28 mouse cellular contexts compared by ENCODE assay signal in genomic region chr2:119335535-119335934, GRCm38 (mm10). TPM values are rescaled to one million over a fixed set of nuclear protein-coding genes. Genes with fewer than 3 reads are reported as not detected.
A peak's percentile ranks its signal among the peaks of the same experiment; 100 is the strongest.
DNase-seq lines count a peak whose midpoint lies in the region; ATAC-seq and TF ChIP-seq lines count a peak whose summit lies in the region.
"Had no signal": no experiment of that assay in that cellular context is flagged by ENCODE, and none has a peak within 500 bp of the region (broad histone marks: within the 10 kb centered on the region; RNA-seq: fewer than 3 reads in every experiment).

No protein-coding gene starts in this region.

- H3K9me3 ChIP-seq in heart, embryonic 11.5 days (replicated peaks; ENCODE audit: control insufficient read depth, low read length): no peaks in the 10 kb centered on the region
- no peaks in the 10 kb centered on the region for H3K9me3 ChIP-seq in heart, postnatal 0 days (replicated peaks; ENCODE audit: control insufficient read depth, low read length)
- no peaks in the 10 kb centered on the region for H3K9me3 ChIP-seq in lung, postnatal 0 days (ENCODE audit: low read length)
- H3K9me3 ChIP-seq: embryonic facial prominence, embryonic 12.5 days; forebrain, embryonic 12.5 days; hindbrain, embryonic 10.5 days; limb, embryonic 15.5 days; liver, embryonic 15.5 days; neural tube, embryonic 12.5 days; stomach, embryonic 15.5 days had no signal

- no peak overlapping the region for H3K4me3 ChIP-seq in heart, embryonic 11.5 days (ENCODE audit: low read depth, low read length)
- no peak overlapping the region for H3K4me3 ChIP-seq in heart, postnatal 0 days (ENCODE audit: low read depth, low read length)
- H3K4me3 ChIP-seq in lung, postnatal 0 days (ENCODE audit: low read depth, low read length): no peak overlapping the region
- H3K4me3 ChIP-seq in small intestine, adult 2 months (ENCODE audit: low read depth, low read length): no peak overlapping the region
- H3K4me3 ChIP-seq: embryonic facial prominence, embryonic 12.5 days; erythroblast, embryonic 14.5 days; forebrain, embryonic 12.5 days; hindbrain, embryonic 10.5 days; limb, embryonic 15.5 days; liver, embryonic 15.5 days; neural tube, embryonic 12.5 days; stomach, embryonic 15.5 days had no signal

- TF ChIP-seq CTCF in heart, postnatal 0 days (IDR thresholded peaks at IDR 0.05; ENCODE audit: low read depth): no peak
- no peak for TF ChIP-seq CTCF in lung, postnatal 0 days (IDR thresholded peaks at IDR 0.05)
- TF ChIP-seq CTCF in small intestine, adult 2 months (IDR thresholded peaks at IDR 0.05; ENCODE audit: extremely low read depth, insufficient read length, insufficient replicate concordance, low read depth, low read length): no peak

- H3K4me2 ChIP-seq in heart, embryonic 11.5 days: no peak overlapping the region
- no peak overlapping the region for H3K4me2 ChIP-seq in heart, postnatal 0 days (ENCODE audit: low read depth, low read length)
- H3K4me2 ChIP-seq in lung, postnatal 0 days (replicated peaks; ENCODE audit: low read depth, low read length): 0 out of 2 replicates have a peak overlapping the region, but pooled peaks have one; percentile 3
- H3K4me2 ChIP-seq: embryonic facial prominence, embryonic 12.5 days; forebrain, embryonic 12.5 days; limb, embryonic 15.5 days; liver, embryonic 15.5 days; neural tube, embryonic 12.5 days; stomach, embryonic 15.5 days had no signal

- ATAC-seq in heart, embryonic 11.5 days (replicated peaks; ENCODE audit: insufficient number of reproducible peaks, low FRiP score, low TSS enrichment): no peak
- ATAC-seq in heart, postnatal 0 days (ENCODE audit: insufficient read depth, low read depth): no peak
- no peak for ATAC-seq in lung, postnatal 0 days
- ATAC-seq: hindbrain, embryonic 16.5 days; Patski had no signal

- H3K27ac ChIP-seq in heart, embryonic 11.5 days (ENCODE audit: low read depth, low read length): 0 out of 2 replicates have a peak overlapping the region, but pooled peaks have one; percentile 50
- H3K27ac ChIP-seq in heart, postnatal 0 days (ENCODE audit: low read depth): peak overlapping the region; percentile 88
- no peak overlapping the region for H3K27ac ChIP-seq in lung, postnatal 0 days (ENCODE audit: low read length)
- 0 out of 2 replicates have a peak overlapping the region, but pooled peaks have one; percentile 51 for H3K27ac ChIP-seq in small intestine, adult 2 months (ENCODE audit: insufficient read depth, low read depth, low read length)
- H3K27ac ChIP-seq: embryonic facial prominence, embryonic 12.5 days; forebrain, embryonic 12.5 days; limb, embryonic 15.5 days; liver, embryonic 15.5 days; neural tube, embryonic 12.5 days had no signal

- TF ChIP-seq EP300 in heart, postnatal 0 days (IDR thresholded peaks at IDR 0.05; ENCODE audit: low read depth): no peak
- TF ChIP-seq EP300 in lung, postnatal 0 days (IDR thresholded peaks at IDR 0.05): no peak

- intact Hi-C loops in heart, postnatal 36 days (cut with DNase I): no loop called here

- H3K9ac ChIP-seq in heart, embryonic 11.5 days (ENCODE audit: low read depth, low read length): no peak overlapping the region
- H3K9ac ChIP-seq in heart, postnatal 0 days (replicated peaks; ENCODE audit: low read depth, low read length): no peak overlapping the region
- no peak overlapping the region for H3K9ac ChIP-seq in lung, postnatal 0 days (replicated peaks; ENCODE audit: low read depth)
- H3K9ac ChIP-seq: embryonic facial prominence, embryonic 12.5 days; forebrain, embryonic 12.5 days; limb, embryonic 15.5 days; liver, embryonic 15.5 days; neural tube, embryonic 12.5 days; stomach, embryonic 15.5 days had no signal

- H3K4me1 ChIP-seq in heart, embryonic 11.5 days (ENCODE audit: control insufficient read depth, insufficient read depth, low read length): peaks cover 6% of the 10 kb centered on the region
- H3K4me1 ChIP-seq in heart, postnatal 0 days (ENCODE audit: control insufficient read depth, insufficient read depth): peaks cover 7% of the 10 kb centered on the region; the same call in 1 of the 2 replicates
- no peaks in the 10 kb centered on the region; the same call in 1 of the 2 replicates for H3K4me1 ChIP-seq in lung, postnatal 0 days (ENCODE audit: insufficient read depth, low read depth, low read length)
- peaks cover 3% of the 10 kb centered on the region for H3K4me1 ChIP-seq in small intestine, adult 2 months (ENCODE audit: control insufficient read depth, insufficient read depth, insufficient read length, low read length)

- no peak for DNase-seq in heart, adult 18-20 months
- DNase-seq in heart, postnatal 0 days (ENCODE audit: low spot score): no peak
- DNase-seq in heart, postnatal 36 days: no peak
- no peak for DNase-seq in lung, postnatal 0 days (ENCODE audit: low spot score)
- no peak for DNase-seq in lung, postnatal 14 days
- DNase-seq: adrenal gland, postnatal 36 days; cerebellum, adult 18-20 months; cerebellum, postnatal 14 days; kidney, adult 11 months; kidney, postnatal 10 days; left cerebral cortex, postnatal 4 days; lung, postnatal 10 days; midbrain, embryonic 14.5 days; retina, postnatal 1 day; right cerebral cortex, postnatal 25 days; thymus, postnatal 25 days had no signal

- WGBS in heart, embryonic 11.5 days (ENCODE audit: insufficient replicate concordance): 65% methylated on average over 1 of the region's 1 CpGs
- WGBS in heart, postnatal 0 days: 60% methylated on average over 1 of the region's 1 CpGs
- WGBS in lung, postnatal 0 days: 78% methylated on average over 1 of the region's 1 CpGs
- WGBS in small intestine, adult 2 months: 93% methylated on average over 1 of the region's 1 CpGs

- TF ChIP-seq POLR2A in small intestine, adult 2 months (IDR thresholded peaks at IDR 0.05; ENCODE audit: low read depth, low read length): no peak

- no peaks in the 10 kb centered on the region for H3K36me3 ChIP-seq in heart, embryonic 11.5 days (ENCODE audit: control insufficient read depth, insufficient read depth, low read length)
- H3K36me3 ChIP-seq in heart, postnatal 0 days (replicated peaks; ENCODE audit: control insufficient read depth, insufficient read depth, low read length): peaks cover 9% of the 10 kb centered on the region
- H3K36me3 ChIP-seq in lung, postnatal 0 days (ENCODE audit: insufficient read depth, low read length): no peaks in the 10 kb centered on the region
- peaks cover 21% of the 10 kb centered on the region for H3K36me3 ChIP-seq in small intestine, adult 2 months (ENCODE audit: control insufficient read depth, insufficient read depth, low read length)
- H3K36me3 ChIP-seq: embryonic facial prominence, embryonic 12.5 days; forebrain, embryonic 12.5 days; hindbrain, embryonic 10.5 days; limb, embryonic 15.5 days; liver, embryonic 15.5 days; neural tube, embryonic 12.5 days; stomach, embryonic 15.5 days had no signal

- peaks cover 23% of the 10 kb centered on the region for H3K27me3 ChIP-seq in heart, embryonic 11.5 days (ENCODE audit: control insufficient read depth, insufficient read depth, low read length)
- H3K27me3 ChIP-seq in heart, postnatal 0 days (ENCODE audit: control insufficient read depth, insufficient read depth, low read length): peaks cover 8% of the 10 kb centered on the region
- H3K27me3 ChIP-seq in lung, postnatal 0 days (replicated peaks; ENCODE audit: insufficient read depth, low read length): no peaks in the 10 kb centered on the region
- no peaks in the 10 kb centered on the region for H3K27me3 ChIP-seq in small intestine, adult 2 months (ENCODE audit: control insufficient read depth, insufficient read depth, low read length)
- H3K27me3 ChIP-seq: Patski had no signal

RNA-seq across cellular contexts. Expression of gene Dll4, which starts 10.0 kb away (rescaled TPM):
- polyA plus RNA-seq in heart, embryonic 11.5 days (2014; fragmentation: Nextera tagmentation; extraction: Ambion mirVana): 3.7 and 5.0 TPM in 2 replicates
- 10 to 100 TPM; 13.3 to 19.6 TPM for total RNA-seq in heart, adult 18-20 months (2021)
- 5.0 and 6.6 TPM in 2 replicates for total RNA-seq in heart, postnatal 0 days (2014; rRNA removed; ENCODE audit: low replicate concordance)
- polyA plus RNA-seq in heart, postnatal 0 days (2015; fragmentation: Nextera tagmentation; extraction: Ambion mirVana): 5.7 and 6.2 TPM in 2 replicates
- 10 to 100 TPM; 16.3 to 22.1 TPM for total RNA-seq in heart, postnatal 36 days (2021)
- polyA plus RNA-seq in lung, postnatal 0 days (2015; fragmentation: Nextera tagmentation; extraction: Ambion mirVana): 22.7 and 25.9 TPM in 2 replicates
- polyA plus RNA-seq in small intestine, adult 2 months (2012; rRNA removed): 9.8 and 22.1 TPM in 2 replicates

RNA-seq across cellular contexts. Expression of gene Chac1, which starts 15.5 kb away (rescaled TPM):
- polyA plus RNA-seq in heart, embryonic 11.5 days (2014; fragmentation: Nextera tagmentation; extraction: Ambion mirVana): 0.35 and 0.74 TPM in 2 replicates
- 1 to 10 TPM; 4.0 to 7.0 TPM for total RNA-seq in heart, adult 18-20 months (2021)
- total RNA-seq in heart, postnatal 0 days (2014; rRNA removed; ENCODE audit: low replicate concordance): 0.11 and 0.27 TPM in 2 replicates
- polyA plus RNA-seq in heart, postnatal 0 days (2015; fragmentation: Nextera tagmentation; extraction: Ambion mirVana): 0.30 and 0.52 TPM in 2 replicates
- total RNA-seq in heart, postnatal 36 days (2021): 10 to 100 TPM; 11.3 to 12.3 TPM
- 1.5 and 1.8 TPM in 2 replicates for polyA plus RNA-seq in lung, postnatal 0 days (2015; fragmentation: Nextera tagmentation; extraction: Ambion mirVana)
- polyA plus RNA-seq in small intestine, adult 2 months (2012; rRNA removed): 5.8 and 6.9 TPM in 2 replicates

RNA-seq across cellular contexts. Expression of gene Vps18, which starts 47.0 kb away (rescaled TPM):
- 6.9 and 8.7 TPM in 2 replicates for polyA plus RNA-seq in heart, embryonic 11.5 days (2014; fragmentation: Nextera tagmentation; extraction: Ambion mirVana)
- total RNA-seq in heart, adult 18-20 months (2021): 10 to 100 TPM; 13.2 to 13.5 TPM
- 14.3 and 16.2 TPM in 2 replicates for total RNA-seq in heart, postnatal 0 days (2014; rRNA removed; ENCODE audit: low replicate concordance)
- polyA plus RNA-seq in heart, postnatal 0 days (2015; fragmentation: Nextera tagmentation; extraction: Ambion mirVana): 8.0 and 8.3 TPM in 2 replicates
- 10 to 100 TPM; 13.5 to 13.9 TPM for total RNA-seq in heart, postnatal 36 days (2021)
- polyA plus RNA-seq in lung, postnatal 0 days (2015; fragmentation: Nextera tagmentation; extraction: Ambion mirVana): 11.1 and 11.4 TPM in 2 replicates
- 11.3 and 22.9 TPM in 2 replicates for polyA plus RNA-seq in small intestine, adult 2 months (2012; rRNA removed)
